Mouse (Mus musculus): ENCODE data around the gene Hdgfl3.

DNA sequence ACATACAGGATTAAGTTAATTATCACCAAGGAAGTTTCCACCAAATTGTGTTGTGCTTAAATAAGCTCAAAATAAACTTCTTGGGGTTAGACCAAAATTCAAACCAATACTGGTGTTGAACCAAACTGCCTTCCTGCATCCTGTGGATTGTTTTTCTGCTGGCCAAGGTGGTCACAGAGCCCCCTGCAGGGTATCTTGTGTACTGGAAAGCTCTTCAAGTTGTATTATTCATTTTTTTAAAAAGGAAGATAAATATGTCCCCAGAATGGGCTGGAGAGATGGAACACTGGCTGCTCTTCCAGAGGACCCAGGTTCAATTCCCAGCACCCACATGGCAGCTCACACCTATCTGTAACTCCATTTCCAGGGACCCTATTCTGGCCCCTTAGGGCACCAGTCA lies 99.4 kb downstream of the Hdgfl3 start:
- TF ChIP-seq CTCF (conservative IDR thresholded peaks at IDR 0.05; ENCODE audit: low read length) (peak; percentile 26), POU5F1 (IDR thresholded peaks at IDR 0.05; ENCODE audit: borderline replicate concordance, low read length) (no peak)
